Comparison of ENCODE assay signal across 9 mouse cellular contexts in the genomic region with DNA sequence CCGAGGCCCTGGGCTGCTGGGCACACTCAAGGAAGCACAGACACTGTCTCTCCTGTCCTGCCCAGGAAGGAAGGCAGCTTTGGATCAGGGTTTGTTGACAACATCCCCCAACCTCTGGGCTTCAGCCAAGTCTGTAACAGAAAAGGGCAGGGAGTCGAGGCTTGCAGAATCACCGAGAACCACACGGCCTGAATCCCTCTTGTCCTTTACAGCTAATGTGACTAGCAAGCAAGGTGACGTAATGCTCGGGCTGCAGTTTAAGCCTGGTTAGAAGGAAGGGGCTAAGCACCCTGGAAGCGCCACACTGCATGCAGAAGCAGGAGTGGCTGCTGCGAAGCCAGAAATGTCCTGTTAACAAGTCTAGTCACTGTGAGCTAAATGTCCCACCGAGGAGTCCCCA. TPM values are rescaled to one million over a fixed set of nuclear protein-coding genes. Genes with fewer than 3 reads are reported as not detected.
DNase-seq lines count a peak whose midpoint lies in the region; ATAC-seq and TF ChIP-seq lines count a peak whose summit lies in the region.
"Had no signal": no experiment of that assay in that cellular context is flagged by ENCODE, and none has a peak within 500 bp of the region (broad histone marks: within the 10 kb centered on the region; RNA-seq: fewer than 3 reads in every experiment).

No protein-coding gene starts in this region.

- TF ChIP-seq EP300 in heart, adult 2 months (IDR thresholded peaks at IDR 0.05; ENCODE audit: insufficient read depth, low read depth, low read length): no peak

- no peak for TF ChIP-seq POLR2A in heart, adult 2 months (IDR thresholded peaks at IDR 0.05; ENCODE audit: insufficient read depth, low read depth, low read length)

- peak overlapping the region; percentile 45 for H3K4me2 ChIP-seq in heart, embryonic 14.5 days (ENCODE audit: low read length)
- 0 out of 2 replicates have a peak overlapping the region, but pooled peaks have one; percentile 8 for H3K4me2 ChIP-seq in midbrain, embryonic 13.5 days (replicated peaks)

- peak; percentile 64 to 65 for DNase-seq in heart, adult 2 months
- DNase-seq in heart, postnatal 25 days (ENCODE audit: low spot score): no peak
- DNase-seq in brain, adult 2 months (ENCODE audit: low read depth, low spot score): peak; percentile 83
- peak; percentile 72 for DNase-seq in kidney, postnatal 36 days
- DNase-seq in thymus, postnatal 4 days: no peak
- no peak for DNase-seq in layer of hippocampus, postnatal 36 days

- peak; percentile 20; the same call in 1 of the 2 replicates for ATAC-seq in heart, embryonic 14.5 days (ENCODE audit: insufficient number of reproducible peaks, insufficient read depth, low FRiP score, low read depth)
- no peak; the same call in 1 of the 2 replicates for ATAC-seq in midbrain, embryonic 13.5 days

- no peak overlapping the region for H3K4me3 ChIP-seq in heart, adult 2 months
- no peak overlapping the region for H3K4me3 ChIP-seq in heart, embryonic 14.5 days (ENCODE audit: control insufficient read depth in 1 of 2, insufficient read depth in 1 of 2, low read depth in 1 of 2, low read length in 2 of 2)
- no peak overlapping the region for H3K4me3 ChIP-seq in midbrain, embryonic 13.5 days (replicated peaks)

- H3K27me3 ChIP-seq in heart, adult 2 months (ENCODE audit: control insufficient read depth, insufficient read depth, low read length): no peaks in the 10 kb centered on the region
- no peaks in the 10 kb centered on the region for H3K27me3 ChIP-seq in heart, embryonic 14.5 days (ENCODE audit: control insufficient read depth, insufficient read depth, low read length)
- H3K27me3 ChIP-seq in midbrain, embryonic 13.5 days: no peaks in the 10 kb centered on the region

- peaks cover 67% of the 10 kb centered on the region for H3K4me1 ChIP-seq in heart, adult 2 months (ENCODE audit: control insufficient read depth, insufficient read depth, low read length)
- peaks cover 73 to 99% of the 10 kb centered on the region in 2 experiments for H3K4me1 ChIP-seq in heart, embryonic 14.5 days (ENCODE audit: control insufficient read depth in 2 of 2, insufficient read depth in 2 of 2, low read length in 2 of 2)
- peaks cover 97% of the 10 kb centered on the region for H3K4me1 ChIP-seq in midbrain, embryonic 13.5 days (replicated peaks)

- peak overlapping the region; percentile 73 for H3K27ac ChIP-seq in heart, adult 2 months
- peak overlapping the region; percentile 92 to 96 for H3K27ac ChIP-seq in heart, embryonic 14.5 days (replicated peaks in 1 of 2; ENCODE audit: control insufficient read depth in 1 of 2, insufficient read depth in 1 of 2, low read depth in 2 of 2, low read length in 2 of 2)
- peak overlapping the region; percentile 71 for H3K27ac ChIP-seq in midbrain, embryonic 13.5 days

- H3K79me2 ChIP-seq in heart, adult 2 months (replicated peaks; ENCODE audit: control insufficient read depth, insufficient read depth, low read length): peaks cover 3% of the 10 kb centered on the region; the same call in 1 of the 2 replicates

- intact Hi-C loops in heart, adult 2 months (cut with DNase I): no loop called here
- intact Hi-C loops in heart, postnatal 25 days (cut with DNase I): no loop called here

- 20% methylated on average over 9 of the region's 9 CpGs for WGBS in heart, adult 2 months
- 5% methylated on average over 8 of the region's 9 CpGs for WGBS in heart, embryonic 14.5 days
- 59% methylated on average over 9 of the region's 9 CpGs for WGBS in midbrain, embryonic 13.5 days

- TF ChIP-seq CTCF in heart, adult 2 months (IDR thresholded peaks at IDR 0.05): no peak

- no peaks in the 10 kb centered on the region for H3K9me3 ChIP-seq in heart, embryonic 14.5 days (ENCODE audit: control insufficient read depth, low read length)
- no peaks in the 10 kb centered on the region for H3K9me3 ChIP-seq in midbrain, embryonic 13.5 days
- H3K9me3 ChIP-seq: G1E had no signal

- H3K9ac ChIP-seq in heart, adult 2 months (ENCODE audit: low read depth, low read length): peak overlapping the region; percentile 33
- peak overlapping the region; percentile 70 for H3K9ac ChIP-seq in heart, embryonic 14.5 days (ENCODE audit: low read length)
- peak overlapping the region; percentile 48 for H3K9ac ChIP-seq in midbrain, embryonic 13.5 days (replicated peaks)

- peaks cover 3% of the 10 kb centered on the region for H3K36me3 ChIP-seq in heart, adult 2 months (ENCODE audit: control insufficient read depth, insufficient read depth, low read length)
- H3K36me3 ChIP-seq in heart, embryonic 14.5 days (ENCODE audit: control insufficient read depth, insufficient read depth, low read length): peaks cover 12% of the 10 kb centered on the region
- H3K36me3 ChIP-seq in midbrain, embryonic 13.5 days: peaks cover 16% of the 10 kb centered on the region
- H3K36me3 ChIP-seq: G1E had no signal

RNA-seq across cellular contexts. Expression of gene Soga1, which starts 8.7 kb away (rescaled TPM):
- total RNA-seq in heart, adult 2 months (2021): 10 to 100 TPM; 10.0 to 11.7 TPM
- polyA plus RNA-seq in heart, adult 2 months (2012; rRNA removed): 4.8 and 6.6 TPM in 2 replicates
- 10 to 100 TPM; 11.9 to 14.1 TPM for total RNA-seq in heart, postnatal 25 days (2021)
- 4.1 and 5.0 TPM in 2 replicates for polyA plus RNA-seq in heart, embryonic 14.5 days (2014; fragmentation: Nextera tagmentation; extraction: Ambion mirVana)
- polyA plus RNA-seq in midbrain, embryonic 13.5 days (2015; fragmentation: Nextera tagmentation; extraction: Ambion mirVana): 6.2 and 6.4 TPM in 2 replicates
- 10 to 100 TPM; 37.4 to 37.6 TPM for total RNA-seq in layer of hippocampus, postnatal 36 days (2021)

RNA-seq across cellular contexts. Expression of gene Tldc2, which starts 16.5 kb away (rescaled TPM):
- not detected for total RNA-seq in heart, adult 2 months (2021)
- polyA plus RNA-seq in heart, adult 2 months (2012; rRNA removed): not detected in 2 replicates
- total RNA-seq in heart, postnatal 25 days (2021): not detected
- not detected in 2 replicates for polyA plus RNA-seq in heart, embryonic 14.5 days (2014; fragmentation: Nextera tagmentation; extraction: Ambion mirVana)
- polyA plus RNA-seq in midbrain, embryonic 13.5 days (2015; fragmentation: Nextera tagmentation; extraction: Ambion mirVana): not detected in 2 replicates
- not detected for total RNA-seq in layer of hippocampus, postnatal 36 days (2021)
- total RNA-seq: G1E had no signal
- polyA plus RNA-seq: G1E had no signal

Comparison
In these comparisons a context has a peak if more than half of its experiments do, and no peak if none do; other contexts are left out.
1. DNase-seq: peak in heart, adult 2 months (2 of 2), brain, adult 2 months (single experiment) and kidney, postnatal 36 days (2 of 2); none in heart, postnatal 25 days (single experiment), thymus, postnatal 4 days (single experiment) and layer of hippocampus, postnatal 36 days (0 of 2).
2. Peak in every context shown above with its lines, with median percentiles within 50 percentile points of each other: H3K27ac ChIP-seq and H3K9ac ChIP-seq.